16 mouse cellular contexts compared by ENCODE assay signal in the genomic region with DNA sequence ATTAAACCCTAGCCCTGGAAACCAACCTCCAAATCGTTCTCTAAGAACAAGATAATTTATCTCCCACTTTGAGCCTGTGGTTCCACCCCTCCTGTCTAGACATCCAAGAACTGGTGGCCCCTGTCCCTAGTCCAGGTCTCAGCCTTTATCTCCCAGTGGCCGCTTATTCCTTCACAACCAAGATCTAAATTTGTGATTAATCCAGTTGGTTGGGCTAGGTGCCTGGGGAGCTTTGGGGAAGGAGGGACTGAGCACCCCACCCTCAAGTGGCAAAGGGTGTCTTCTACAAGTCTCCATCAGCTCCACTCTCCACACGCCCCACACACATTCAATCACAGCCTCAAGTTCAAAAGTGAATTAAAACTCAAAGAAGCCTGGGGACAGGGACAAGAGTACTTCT. TPM values are rescaled to one million over a fixed set of nuclear protein-coding genes. Genes with fewer than 3 reads are reported as not detected.
A peak's percentile ranks its signal among the peaks of the same experiment; 100 is the strongest.
DNase-seq lines count a peak whose midpoint lies in the region; ATAC-seq and TF ChIP-seq lines count a peak whose summit lies in the region.
"Had no signal": no experiment of that assay in that cellular context is flagged by ENCODE, and none has a peak within 500 bp of the region (broad histone marks: within the 10 kb centered on the region; RNA-seq: fewer than 3 reads in every experiment).

No protein-coding gene starts in this region.

- DNase-seq in retina, embryonic 14.5 days (ENCODE audit: low spot score) = peak; percentile 2
- no peak for DNase-seq in retina, postnatal 1 day
- DNase-seq in forebrain, postnatal 0 days = peak; percentile 71
- DNase-seq in heart, postnatal 36 days = no peak
- DNase-seq in heart, adult 18-20 months = no peak
- DNase-seq in adipocyte (ENCODE audit: low spot score) = no peak
- DNase-seq: adrenal gland, adult 8-10 months; gastrocnemius, postnatal 36 days; thymus, postnatal 36 days had no signal

- WGBS in forebrain, postnatal 0 days = 2% methylated on average over 3 of the region's 3 CpGs
- 7% methylated on average over 3 of the region's 3 CpGs for WGBS in midbrain, embryonic 13.5 days

- peaks cover 50% of the 10 kb centered on the region for H3K4me1 ChIP-seq in forebrain, postnatal 0 days (ENCODE audit: insufficient read depth)
- H3K4me1 ChIP-seq in midbrain, embryonic 13.5 days (replicated peaks) = peaks cover 92% of the 10 kb centered on the region
- H3K4me1 ChIP-seq: limb, embryonic 15.5 days; lung, embryonic 15.5 days had no signal

- intact Hi-C loops in heart, postnatal 36 days (cut with DNase I) = no loop called here

- H3K4me2 ChIP-seq in forebrain, postnatal 0 days (ENCODE audit: low read depth) = peak overlapping the region; percentile 97
- H3K4me2 ChIP-seq in midbrain, embryonic 13.5 days (replicated peaks) = peak overlapping the region; percentile 74
- H3K4me2 ChIP-seq: kidney, embryonic 15.5 days; limb, embryonic 15.5 days; lung, embryonic 15.5 days had no signal

- H3K9me3 ChIP-seq in forebrain, postnatal 0 days (ENCODE audit: low read length) = no peaks in the 10 kb centered on the region
- H3K9me3 ChIP-seq in midbrain, embryonic 13.5 days = no peaks in the 10 kb centered on the region
- H3K9me3 ChIP-seq: kidney, embryonic 15.5 days; limb, embryonic 15.5 days; lung, embryonic 15.5 days had no signal

- no peaks in the 10 kb centered on the region for H3K27me3 ChIP-seq in forebrain, postnatal 0 days (ENCODE audit: insufficient read depth, low read length)
- peaks cover 82% of the 10 kb centered on the region for H3K27me3 ChIP-seq in midbrain, embryonic 13.5 days

- H3K27ac ChIP-seq in forebrain, postnatal 0 days (ENCODE audit: low read depth, low read length) = peak overlapping the region; percentile 99
- peak overlapping the region; percentile 98 for H3K27ac ChIP-seq in midbrain, embryonic 13.5 days
- H3K27ac ChIP-seq: kidney, embryonic 15.5 days; limb, embryonic 15.5 days; lung, embryonic 15.5 days had no signal

- peak; percentile 10 for ATAC-seq in forebrain, postnatal 0 days
- ATAC-seq in midbrain, embryonic 13.5 days = peak; percentile 12
- ATAC-seq: CD4-positive, CD25-positive, alpha-beta regulatory T cell, adult 4 months; Patski had no signal

- peaks cover 9% of the 10 kb centered on the region; the same call in 1 of the 2 replicates for H3K36me3 ChIP-seq in forebrain, postnatal 0 days (ENCODE audit: insufficient read depth)
- H3K36me3 ChIP-seq in midbrain, embryonic 13.5 days = no peaks in the 10 kb centered on the region
- H3K36me3 ChIP-seq: kidney, embryonic 15.5 days; limb, embryonic 15.5 days; lung, embryonic 15.5 days had no signal

- H3K4me3 ChIP-seq in forebrain, postnatal 0 days (ENCODE audit: low read depth, low read length) = peak overlapping the region; percentile 78
- peak overlapping the region; percentile 55 for H3K4me3 ChIP-seq in midbrain, embryonic 13.5 days (replicated peaks)
- H3K4me3 ChIP-seq: kidney, embryonic 15.5 days; limb, embryonic 15.5 days; lung, embryonic 15.5 days had no signal

- TF ChIP-seq CTCF in forebrain, postnatal 0 days (IDR thresholded peaks at IDR 0.05; ENCODE audit: low read depth) = 0 out of 2 replicates have a peak, but pooled peaks have one; percentile 16

- peak overlapping the region; percentile 96 for H3K9ac ChIP-seq in forebrain, postnatal 0 days
- H3K9ac ChIP-seq in midbrain, embryonic 13.5 days (replicated peaks) = peak overlapping the region; percentile 86
- H3K9ac ChIP-seq: kidney, embryonic 15.5 days; limb, embryonic 15.5 days; lung, embryonic 15.5 days had no signal

RNA-seq across cellular contexts. Expression of gene Rhbg, which starts 48.0 kb away (rescaled TPM):
- 0.19 TPM in 1 of 2 replicates, not detected in the other for total RNA-seq in forebrain, postnatal 0 days (2014; rRNA removed)
- polyA plus RNA-seq in forebrain, postnatal 0 days (2015; fragmentation: Nextera tagmentation; extraction: Ambion mirVana) = 0.21 and 0.25 TPM in 2 replicates
- 0.12 TPM in 1 of 2 replicates, not detected in the other for polyA plus RNA-seq in midbrain, embryonic 13.5 days (2015; fragmentation: Nextera tagmentation; extraction: Ambion mirVana)
- total RNA-seq in heart, postnatal 36 days (2021) = not detected
- under 1 TPM in 1 of 2 experiments, not detected in 1; 0.64 TPM for total RNA-seq in heart, adult 18-20 months (2021)
- total RNA-seq: gastrocnemius, postnatal 36 days; heart, postnatal 25 days had no signal
- polyA plus RNA-seq: CD4-positive, CD25-positive, alpha-beta regulatory T cell, adult 4 months; Patski had no signal

Comparison
In these comparisons a context has a peak if more than half of its experiments do, and no peak if none do; other contexts are left out.
1. DNase-seq: peak in retina, embryonic 14.5 days (single experiment) and forebrain, postnatal 0 days (single experiment); none in retina, postnatal 1 day (single experiment), heart, postnatal 36 days (0 of 2), heart, adult 18-20 months (0 of 2) and adipocyte (single experiment).